Mouse (Mus musculus) c-Kit-positive CD71-positive TER-119-positive erythroid progenitor cells, embryonic 14.5 days (primary cell): ENCODE measurements around the gene Olfr1370.
"Not testable (repeated sequence)": the region's sequence is repeated elsewhere in the genome, so short reads cannot be mapped to it uniquely, and the experiment has no call there.

ENCODE experiments used
- DNase-seq: peaks from one replicate; pipeline ENCODE4 v3.0.0-alpha.2; 2013; ENCODE audit warnings: low spot score

Gene Olfr1370

GRCm38 (mm10) chr13:21074847-21075246 lies at the start of gene Olfr1370:
Gene Olfr1370 (minus strand): TSS chr13:21074947.
- no peak for DNase-seq

GRCm38 (mm10) chr13:21114121-21114520 lies 39.4 kb upstream of the Olfr1370 start:
- no peak for DNase-seq

- not testable (repeated sequence) for DNase-seq
Observed at GRCm38 (mm10) chr13:21111183-21111582, 36.4 kb upstream of the Olfr1370 start, which contains the start of gene Olfr1369-ps1. Gene Olfr1369-ps1 (plus strand): TSS chr13:21111483.

- DNase-seq = no peak
Observed at GRCm38 (mm10) chr13:21110441-21110840, 35.7 kb upstream of the Olfr1370 start.

GRCm38 (mm10) chr13:21109759-21110158 lies 35.0 kb upstream of the Olfr1370 start:
- DNase-seq = no peak

GRCm38 (mm10) chr13:21082686-21083085 lies 7.9 kb upstream of the Olfr1370 start:
- DNase-seq = no peak

- no peak for DNase-seq
Observed at GRCm38 (mm10) chr13:21066021-21066420, 8.7 kb downstream of the Olfr1370 start.

- DNase-seq = no peak
Observed at GRCm38 (mm10) chr13:21050118-21050517, 24.6 kb downstream of the Olfr1370 start.

- DNase-seq = no peak
Observed at GRCm38 (mm10) chr13:21040589-21041199, 34.1 kb downstream of the Olfr1370 start.

- DNase-seq = no peak
Observed at GRCm38 (mm10) chr13:21035981-21036380, 38.8 kb downstream of the Olfr1370 start.

- no peak for DNase-seq
Observed at GRCm38 (mm10) chr13:21035011-21035410, 39.7 kb downstream of the Olfr1370 start.

- no peak for DNase-seq
Observed at GRCm38 (mm10) chr13:21033176-21033575, 41.6 kb downstream of the Olfr1370 start.

- no peak for DNase-seq
Observed at GRCm38 (mm10) chr13:21024831-21025230, 49.9 kb downstream of the Olfr1370 start.
